Comparison of ENCODE assay signal across 8 mouse cellular contexts in genomic region chr13:99514917-99515591, GRCm38 (mm10). TPM values are rescaled to one million over a fixed set of nuclear protein-coding genes. Genes with fewer than 3 reads are reported as not detected.
DNase-seq lines count a peak whose midpoint lies in the region; ATAC-seq and TF ChIP-seq lines count a peak whose summit lies in the region.

No protein-coding gene starts in this region.

- peak; percentile 43; the same call in 1 of the 2 replicates for TF ChIP-seq POLR2A in embryonic fibroblast, embryonic 13.5 days (IDR thresholded peaks at IDR 0.05; ENCODE audit: low read depth, low read length)

- no peaks in the 10 kb centered on the region for H3K9me3 ChIP-seq in heart, embryonic 11.5 days (replicated peaks; ENCODE audit: control insufficient read depth, low read length)
- no peaks in the 10 kb centered on the region for H3K9me3 ChIP-seq in kidney, embryonic 15.5 days (replicated peaks)
- H3K9me3 ChIP-seq in liver, embryonic 14.5 days (ENCODE audit: control insufficient read depth, low read length), result no peaks in the 10 kb centered on the region
- no peaks in the 10 kb centered on the region for H3K9me3 ChIP-seq in neural tube, embryonic 12.5 days

- ATAC-seq in heart, embryonic 11.5 days (replicated peaks; ENCODE audit: insufficient number of reproducible peaks, low FRiP score, low TSS enrichment), result peak; percentile 64
- peak; percentile 74 for ATAC-seq in kidney, embryonic 15.5 days (replicated peaks; ENCODE audit: low FRiP score)
- no peak for ATAC-seq in liver, embryonic 14.5 days (ENCODE audit: insufficient read depth)
- peak; percentile 79 for ATAC-seq in neural tube, embryonic 12.5 days (ENCODE audit: low FRiP score, low read depth)

- no peaks in the 10 kb centered on the region for H3K4me1 ChIP-seq in embryonic fibroblast, embryonic 13.5 days (ENCODE audit: control insufficient read depth, insufficient read depth, low read length)
- H3K4me1 ChIP-seq in heart, embryonic 11.5 days (ENCODE audit: control insufficient read depth, insufficient read depth, low read length), result peaks cover 18% of the 10 kb centered on the region
- peaks cover 36% of the 10 kb centered on the region for H3K4me1 ChIP-seq in kidney, embryonic 15.5 days
- no peaks in the 10 kb centered on the region for H3K4me1 ChIP-seq in liver, embryonic 14.5 days (replicated peaks; ENCODE audit: control insufficient read depth in 2 of 2, insufficient read depth in 2 of 2, low read length in 1 of 2)
- peaks cover 29% of the 10 kb centered on the region for H3K4me1 ChIP-seq in neural tube, embryonic 12.5 days

- under 1% methylated on average over 41 of the region's 48 CpGs for WGBS in heart, embryonic 11.5 days (ENCODE audit: insufficient replicate concordance)
- under 1% methylated on average over 35 of the region's 48 CpGs for WGBS in kidney, embryonic 15.5 days
- under 1% methylated on average over 44 of the region's 48 CpGs for WGBS in liver, embryonic 14.5 days (ENCODE audit: insufficient replicate concordance)
- WGBS in neural tube, embryonic 12.5 days, result under 1% methylated on average over 47 of the region's 48 CpGs

- no peaks in the 10 kb centered on the region for H3K27me3 ChIP-seq in heart, embryonic 11.5 days (ENCODE audit: control insufficient read depth, insufficient read depth, low read length)
- H3K27me3 ChIP-seq in kidney, embryonic 15.5 days, result no peaks in the 10 kb centered on the region; the same call in 1 of the 2 replicates
- H3K27me3 ChIP-seq in liver, embryonic 14.5 days (ENCODE audit: control insufficient read depth, insufficient read depth, low read length), result peaks cover 43% of the 10 kb centered on the region
- H3K27me3 ChIP-seq in neural tube, embryonic 12.5 days (replicated peaks), result no peaks in the 10 kb centered on the region

- H3K9ac ChIP-seq in heart, embryonic 11.5 days (ENCODE audit: low read depth, low read length), result peak overlapping the region; percentile 81
- H3K9ac ChIP-seq in kidney, embryonic 15.5 days, result peak overlapping the region; percentile 61
- no peak overlapping the region for H3K9ac ChIP-seq in liver, embryonic 14.5 days (replicated peaks)
- H3K9ac ChIP-seq in neural tube, embryonic 12.5 days, result peak overlapping the region; percentile 90

- no peak for TF ChIP-seq EP300 in liver, embryonic 14.5 days (IDR thresholded peaks at IDR 0.05; ENCODE audit: low read depth)

- H3K36me3 ChIP-seq in heart, embryonic 11.5 days (ENCODE audit: control insufficient read depth, insufficient read depth, low read length), result 0 out of 2 replicates have a peak, but pooled peaks cover under 1% of the 10 kb centered on the region
- no peaks in the 10 kb centered on the region for H3K36me3 ChIP-seq in kidney, embryonic 15.5 days
- no peaks in the 10 kb centered on the region for H3K36me3 ChIP-seq in liver, embryonic 14.5 days (replicated peaks; ENCODE audit: control insufficient read depth, insufficient read depth, low read depth)
- H3K36me3 ChIP-seq in neural tube, embryonic 12.5 days, result no peaks in the 10 kb centered on the region; the same call in 1 of the 2 replicates

- peak; percentile 17 for DNase-seq in thymus, postnatal 4 days
- DNase-seq in thymus, postnatal 25 days, result no peak
- no peak for DNase-seq in liver, embryonic 14.5 days (ENCODE audit: low read depth in 3 of 3, low spot score in 3 of 3)
- DNase-seq in urinary bladder, postnatal 25 days (ENCODE audit: low spot score), result peak; percentile 55

- TF ChIP-seq CTCF in embryonic fibroblast, embryonic 13.5 days (IDR thresholded peaks at IDR 0.05; ENCODE audit: borderline replicate concordance, insufficient read depth, low read length), result no peak
- TF ChIP-seq CTCF in liver, embryonic 14.5 days (IDR thresholded peaks at IDR 0.05; ENCODE audit: low read depth), result no peak

- H3K4me3 ChIP-seq in embryonic fibroblast, embryonic 13.5 days (ENCODE audit: insufficient read depth, low read length), result peak overlapping the region; percentile 78
- H3K4me3 ChIP-seq in heart, embryonic 11.5 days (ENCODE audit: low read depth, low read length), result peak overlapping the region; percentile 81
- peak overlapping the region; percentile 71 for H3K4me3 ChIP-seq in kidney, embryonic 15.5 days (replicated peaks)
- peak overlapping the region; percentile 40 to 51 for H3K4me3 ChIP-seq in liver, embryonic 14.5 days (ENCODE audit: insufficient read depth in 1 of 2, low read depth in 2 of 2, low read length in 2 of 2)
- peak overlapping the region; percentile 87 for H3K4me3 ChIP-seq in neural tube, embryonic 12.5 days

- H3K4me2 ChIP-seq in heart, embryonic 11.5 days, result peak overlapping the region; percentile 84
- H3K4me2 ChIP-seq in kidney, embryonic 15.5 days, result peak overlapping the region; percentile 98
- H3K4me2 ChIP-seq in liver, embryonic 14.5 days (ENCODE audit: low read depth), result peak overlapping the region; percentile 59
- H3K4me2 ChIP-seq in neural tube, embryonic 12.5 days (replicated peaks), result peak overlapping the region; percentile 70

- peak overlapping the region; percentile 43 for H3K27ac ChIP-seq in embryonic fibroblast, embryonic 13.5 days (ENCODE audit: insufficient read depth, low read length)
- H3K27ac ChIP-seq in heart, embryonic 11.5 days (ENCODE audit: low read depth, low read length), result peak overlapping the region; percentile 70
- H3K27ac ChIP-seq in kidney, embryonic 15.5 days, result peak overlapping the region; percentile 79
- no peak overlapping the region for H3K27ac ChIP-seq in liver, embryonic 14.5 days
- H3K27ac ChIP-seq in neural tube, embryonic 12.5 days, result peak overlapping the region; percentile 95

RNA-seq across cellular contexts. Expression of gene Map1b, which starts 1.3 kb away (rescaled TPM):
- 81.3 and 105 TPM in 2 replicates for polyA plus RNA-seq in embryonic fibroblast, embryonic 13.5 days (2011; ENCODE audit: insufficient read length, low read depth, missing spikeins)
- polyA plus RNA-seq in heart, embryonic 11.5 days (2014; fragmentation: Nextera tagmentation; extraction: Ambion mirVana), result 128 and 193 TPM in 2 replicates
- 52.1 and 76.4 TPM in 2 replicates for polyA plus RNA-seq in kidney, embryonic 15.5 days (2015; fragmentation: Nextera tagmentation; extraction: Ambion mirVana)
- 0.19 and 0.27 TPM in 2 replicates for polyA plus RNA-seq in liver, embryonic 14.5 days (2012; rRNA removed)
- 1.2 and 1.7 TPM in 2 replicates for polyA plus RNA-seq in liver, embryonic 14.5 days (2014; fragmentation: Nextera tagmentation; extraction: Ambion mirVana)
- polyA plus RNA-seq in neural tube, embryonic 12.5 days (2016; fragmentation: Nextera tagmentation; extraction: Ambion mirVana), result 1,223 and 1,491 TPM in 2 replicates

Comparison
In these comparisons a context has a peak if more than half of its experiments do, and no peak if none do; other contexts are left out.
1. DNase-seq: peak in thymus, postnatal 4 days (single experiment) and urinary bladder, postnatal 25 days (single experiment); none in thymus, postnatal 25 days (single experiment) and liver, embryonic 14.5 days (0 of 3).
2. RNA of gene Map1b, which starts 1.3 kb away (polyA plus RNA-seq): 1,223 to 1,491 TPM in neural tube, embryonic 12.5 days, 128 to 193 TPM in heart, embryonic 11.5 days, 81.3 to 105 TPM in embryonic fibroblast, embryonic 13.5 days and 52.1 to 76.4 TPM in kidney, embryonic 15.5 days; 0.19 to 1.7 TPM in liver, embryonic 14.5 days; every median in the first group is over 10 times any median in the second.
3. Peak in every context shown above with its lines, with median percentiles within 50 percentile points of each other: H3K4me3 ChIP-seq and H3K4me2 ChIP-seq.